Mouse (Mus musculus): ENCODE data around the gene Ptk7. TPM values are rescaled to one million over a fixed set of nuclear protein-coding genes. Genes with fewer than 3 reads are reported as not detected.
A peak's percentile ranks its signal among the peaks of the same experiment; 100 is the strongest.

Ptk7 gene
- total and polyA plus RNA-seq, 3 experiments, result 0.11 to 4.8 (median 0.29) TPM

DNA sequence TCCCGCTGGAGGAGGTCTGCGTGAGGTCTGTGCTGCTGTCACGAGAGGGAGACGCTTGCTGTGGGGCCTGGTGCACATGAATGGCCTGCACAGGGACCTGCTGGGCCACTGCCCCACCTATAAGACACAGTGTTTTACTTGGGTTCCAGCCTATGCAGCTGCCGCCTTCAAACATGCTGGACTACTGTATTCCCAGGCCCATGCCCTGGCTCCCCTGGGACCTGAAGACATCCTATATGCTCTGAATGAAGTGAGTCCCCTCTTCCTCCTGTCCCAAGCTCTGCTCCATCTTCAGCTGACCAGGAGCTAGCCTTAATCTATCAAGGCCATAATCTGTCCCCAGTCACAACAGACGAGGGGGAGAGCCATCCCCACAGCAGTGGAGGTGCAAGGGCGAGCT is 78.4 kb downstream of the Ptk7 start:
- Histone ChIP-seq H3K27me3 (replicated peaks) (no peaks in the 10 kb centered on the region), H3K79me2 (replicated peaks; ENCODE audit: control insufficient read depth, extremely low read depth, insufficient read depth, poor library complexity, severe bottlenecking) (peaks cover 20% of the 10 kb centered on the region), H3K9me3 (replicated peaks; ENCODE audit: low read length) (no peaks in the 10 kb centered on the region), H3K4me3 (replicated peaks in 1 of 3; ENCODE audit: low read depth in 2 of 3, low read length in 2 of 3, poor library complexity in 1 of 3) (no peak overlapping the region), H3K36me3 (replicated peaks in 1 of 2; ENCODE audit: control insufficient read depth in 1 of 2, insufficient read depth in 1 of 2, low read length in 1 of 2) (peaks cover 33 to 72% of the 10 kb centered on the region in 2 experiments), H3K4me2 (ENCODE audit: insufficient read depth, low read depth, poor library complexity, severe bottlenecking) (no peak overlapping the region), H3K9ac (ENCODE audit: insufficient read depth, low read depth) (no peak overlapping the region), H3K27ac (ENCODE audit: insufficient read depth, low read depth) (no peak overlapping the region), H3K4me1 (ENCODE audit: control insufficient read depth in 1 of 2, insufficient read depth in 2 of 2) (peaks cover 18 to 32% of the 10 kb centered on the region in 2 experiments)
- DNase-seq (ENCODE audit: extremely low read depth), result no peak
- in situ Hi-C loops (cut with MboI; ENCODE audit: low pct_ligation_motif_present, low pct_unique_long_range_greater_than_20kb, low sequenced_read_pairs) (no loop called here), dilution Hi-C loops (cut with MboI; ENCODE audit: extremely low pct_ligation_motif_present, extremely low pct_unique_long_range_greater_than_20kb, low sequenced_read_pairs) (no loop called here)
- TF ChIP-seq USF1 (IDR thresholded peaks at IDR 0.05; ENCODE audit: low read depth, low read length) (no peak), ZC3H11A (IDR thresholded peaks at IDR 0.05; ENCODE audit: low read depth, low read length) (no peak), IRF4 (IDR thresholded peaks at IDR 0.05; ENCODE audit: low read depth, low read length) (no peak), ZNF384 (IDR thresholded peaks at IDR 0.05; ENCODE audit: low read depth, low read length) (no peak), MAFK (IDR thresholded peaks at IDR 0.05; ENCODE audit: insufficient replicate concordance, low read length) (no peak), RCOR1 (conservative IDR thresholded peaks at IDR 0.05; ENCODE audit: low read depth, low read length) (no peak), NRF1 (IDR thresholded peaks at IDR 0.05; ENCODE audit: low read depth, low read length) (no peak), TBP (conservative IDR thresholded peaks at IDR 0.05; ENCODE audit: low read depth, low read length) (no peak), UBTF (IDR thresholded peaks at IDR 0.05; ENCODE audit: low read depth, low read length) (no peak)

DNA sequence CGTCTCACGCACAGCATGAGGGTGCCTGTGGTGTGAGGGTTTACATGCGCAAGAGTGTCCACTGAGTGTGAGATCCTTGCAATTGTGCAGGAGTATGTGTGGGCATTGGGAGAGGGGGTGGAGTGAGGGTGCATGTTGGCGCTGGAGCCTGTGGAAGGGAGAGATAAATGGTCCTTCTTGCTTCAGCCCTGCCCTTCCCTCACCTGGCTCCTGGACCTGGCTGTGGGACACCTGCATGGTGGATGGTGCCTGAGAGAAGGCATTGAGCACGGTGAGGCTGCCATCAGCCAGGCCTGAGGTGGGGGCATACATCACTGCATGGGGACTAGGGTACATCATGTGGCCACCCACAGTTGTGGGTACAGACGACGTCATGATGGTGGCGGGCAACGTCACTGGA is 79.7 kb downstream of the Ptk7 start:
- in situ Hi-C loops (cut with MboI; ENCODE audit: low pct_ligation_motif_present, low pct_unique_long_range_greater_than_20kb, low sequenced_read_pairs) (no loop called here), dilution Hi-C loops (cut with MboI; ENCODE audit: extremely low pct_ligation_motif_present, extremely low pct_unique_long_range_greater_than_20kb, low sequenced_read_pairs) (no loop called here)
- no peak for DNase-seq (ENCODE audit: extremely low read depth)
- Histone ChIP-seq H3K9ac (ENCODE audit: insufficient read depth, low read depth) (no peak overlapping the region), H3K4me2 (ENCODE audit: insufficient read depth, low read depth, poor library complexity, severe bottlenecking) (no peak overlapping the region), H3K27ac (ENCODE audit: insufficient read depth, low read depth) (no peak overlapping the region), H3K79me2 (replicated peaks; ENCODE audit: control insufficient read depth, extremely low read depth, insufficient read depth, poor library complexity, severe bottlenecking) (peaks cover 12% of the 10 kb centered on the region), H3K4me1 (ENCODE audit: control insufficient read depth in 1 of 2, insufficient read depth in 2 of 2) (peaks cover 18 to 32% of the 10 kb centered on the region in 2 experiments), H3K27me3 (replicated peaks) (no peaks in the 10 kb centered on the region), H3K36me3 (replicated peaks in 1 of 2; ENCODE audit: control insufficient read depth in 1 of 2, insufficient read depth in 1 of 2, low read length in 1 of 2) (peaks cover 33 to 73% of the 10 kb centered on the region in 2 experiments), H3K4me3 (replicated peaks in 1 of 3; ENCODE audit: low read depth in 2 of 3, low read length in 2 of 3, poor library complexity in 1 of 3) (no peak overlapping the region), H3K9me3 (replicated peaks; ENCODE audit: low read length) (no peaks in the 10 kb centered on the region)
- TF ChIP-seq CTCF (conservative IDR thresholded peaks at IDR 0.05 in 1 of 2, IDR thresholded peaks at IDR 0.05 in 1 of 2; ENCODE audit: low read depth in 2 of 2, low read length in 2 of 2) (0 out of 4 replicates have a peak, but pooled peaks of 1 of the 2 experiments have one; percentile 5), RAD21 (IDR thresholded peaks at IDR 0.05; ENCODE audit: low read depth, low read length) (no peak)

GRCm38 (mm10) chr17:46549193-46549592 is 80.1 kb downstream of the Ptk7 start:
- in situ Hi-C loops (cut with MboI; ENCODE audit: low pct_ligation_motif_present, low pct_unique_long_range_greater_than_20kb, low sequenced_read_pairs), result no loop called here
- TF ChIP-seq RAD21 (IDR thresholded peaks at IDR 0.05; ENCODE audit: low read depth, low read length), result peak; percentile 39
- peak; percentile 29; the same call in 1 of the 2 replicates for TF ChIP-seq SMC3 (IDR thresholded peaks at IDR 0.05; ENCODE audit: low read depth, low read length)
- TF ChIP-seq GABPA (IDR thresholded peaks at IDR 0.05; ENCODE audit: insufficient replicate concordance, low read depth, low read length), result no peak
- no peak for TF ChIP-seq KAT2A (IDR thresholded peaks at IDR 0.05; ENCODE audit: insufficient replicate concordance, low read length)
- no peak for TF ChIP-seq MAFK (IDR thresholded peaks at IDR 0.05; ENCODE audit: insufficient replicate concordance, low read length)
- TF ChIP-seq CTCF (conservative IDR thresholded peaks at IDR 0.05 in 1 of 2, IDR thresholded peaks at IDR 0.05 in 1 of 2; ENCODE audit: low read depth in 2 of 2, low read length in 2 of 2), result peak in 1 of 2 experiments; percentile 66; a peak in 2 of 4 replicates
- no peak for TF ChIP-seq SIN3A (IDR thresholded peaks at IDR 0.05; ENCODE audit: low read length)
- TF ChIP-seq ZNF384 (IDR thresholded peaks at IDR 0.05; ENCODE audit: low read depth, low read length), result peak; percentile 95
- no peak overlapping the region for H3K4me3 ChIP-seq (replicated peaks in 1 of 3; ENCODE audit: low read depth in 2 of 3, low read length in 2 of 3, poor library complexity in 1 of 3)
- H3K4me2 ChIP-seq (ENCODE audit: insufficient read depth, low read depth, poor library complexity, severe bottlenecking), result no peak overlapping the region
- peak; percentile 33 for DNase-seq (ENCODE audit: extremely low read depth)
- H3K79me2 ChIP-seq (replicated peaks; ENCODE audit: control insufficient read depth, extremely low read depth, insufficient read depth, poor library complexity, severe bottlenecking), result peaks cover 8% of the 10 kb centered on the region
- H3K27me3 ChIP-seq (replicated peaks), result no peaks in the 10 kb centered on the region
- peaks cover 18 to 28% of the 10 kb centered on the region in 2 experiments for H3K4me1 ChIP-seq (ENCODE audit: control insufficient read depth in 1 of 2, insufficient read depth in 2 of 2)
- no peak overlapping the region for H3K27ac ChIP-seq (ENCODE audit: insufficient read depth, low read depth)
- dilution Hi-C loops (cut with MboI; ENCODE audit: extremely low pct_ligation_motif_present, extremely low pct_unique_long_range_greater_than_20kb, low sequenced_read_pairs), result no loop called here
- no peak overlapping the region for H3K9ac ChIP-seq (ENCODE audit: insufficient read depth, low read depth)
- H3K36me3 ChIP-seq (replicated peaks in 1 of 2; ENCODE audit: control insufficient read depth in 1 of 2, insufficient read depth in 1 of 2, low read length in 1 of 2), result peaks cover 33 to 73% of the 10 kb centered on the region in 2 experiments
- H3K9me3 ChIP-seq (replicated peaks; ENCODE audit: low read length), result no peaks in the 10 kb centered on the region
